Mouse (Mus musculus): ENCODE measurements around the gene Zbtb11. TPM values are rescaled to one million over a fixed set of nuclear protein-coding genes. Genes with fewer than 3 reads are reported as not detected.

Gene Zbtb11
- polyA plus RNA-seq, 1 experiment from 2014 or later: 8.4 TPM

DNA sequence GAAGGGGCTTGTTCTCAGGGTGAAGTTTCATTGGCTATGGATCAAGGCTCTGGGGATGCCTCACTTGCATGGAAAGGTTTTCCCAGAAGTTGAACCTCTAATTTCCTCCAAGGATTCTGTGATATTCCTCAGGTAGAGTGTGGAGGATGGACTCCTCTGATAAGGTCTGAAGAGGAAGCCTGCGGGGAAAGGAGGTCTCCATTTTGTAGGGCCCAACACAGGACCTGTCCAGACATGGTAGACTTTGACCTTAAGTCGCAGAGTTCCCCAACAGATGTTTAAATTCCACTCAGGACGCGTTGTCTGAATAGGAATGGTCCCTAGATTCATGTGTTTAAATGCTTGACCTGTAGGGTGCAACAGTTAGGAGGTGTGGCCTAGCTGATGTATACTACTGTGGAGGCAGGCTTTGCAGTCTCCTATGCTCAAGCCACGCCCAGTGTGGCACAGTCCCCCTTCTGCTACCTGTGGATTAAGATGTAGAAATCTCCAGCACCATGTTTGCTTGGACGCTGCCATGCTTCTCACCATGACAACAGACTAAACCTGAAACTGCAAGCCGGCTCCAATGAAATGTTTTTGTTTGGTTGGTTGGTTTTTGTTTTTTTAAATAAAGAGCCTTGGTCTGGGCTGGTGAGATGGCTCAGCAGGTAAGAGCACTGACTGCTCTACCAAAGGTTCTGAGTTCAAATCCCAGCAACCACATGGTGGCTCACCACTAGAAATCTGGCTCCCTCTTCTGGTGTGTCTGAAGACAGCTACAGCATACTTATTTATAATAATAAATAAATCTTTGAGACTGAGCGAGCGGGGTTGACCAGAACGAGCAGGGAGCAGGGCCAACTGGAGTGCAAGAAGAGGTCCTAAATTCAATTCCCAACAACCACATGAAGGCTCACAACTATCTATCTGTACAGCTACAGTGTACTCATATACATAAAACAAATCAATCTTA is 39.4 kb downstream of the Zbtb11 start:
- Histone ChIP-seq H3K27me3 (replicated peaks; ENCODE audit: insufficient read depth, low read length) (no peaks in the 10 kb centered on the region), H3K4me2 (replicated peaks; ENCODE audit: low read depth, low read length) (no peak overlapping the region), H3K9ac (replicated peaks; ENCODE audit: low read depth) (no peak overlapping the region), H3K36me3 (ENCODE audit: insufficient read depth, low read length) (peaks cover 10% of the 10 kb centered on the region), H3K4me1 (ENCODE audit: insufficient read depth, low read depth, low read length) (no peaks in the 10 kb centered on the region), H3K9me3 (ENCODE audit: low read length) (no peaks in the 10 kb centered on the region), H3K4me3 (ENCODE audit: low read depth, low read length) (no peak overlapping the region), H3K27ac (ENCODE audit: low read length) (no peak overlapping the region)
- 92% methylated on average over 10 of the region's 10 CpGs for WGBS
- ATAC-seq: no peak
- no peak for DNase-seq (ENCODE audit: low spot score)
- no peak for TF ChIP-seq EP300 (IDR thresholded peaks at IDR 0.05)
- no peak for TF ChIP-seq CTCF (IDR thresholded peaks at IDR 0.05)

- no peak for ATAC-seq
- 72% methylated on average over 7 of the region's 7 CpGs for WGBS
- Histone ChIP-seq H3K4me2 (replicated peaks; ENCODE audit: low read depth, low read length) (no peak overlapping the region), H3K27ac (ENCODE audit: low read length) (no peak overlapping the region), H3K4me3 (ENCODE audit: low read depth, low read length) (no peak overlapping the region), H3K27me3 (replicated peaks; ENCODE audit: insufficient read depth, low read length) (no peaks in the 10 kb centered on the region), H3K36me3 (ENCODE audit: insufficient read depth, low read length) (peaks cover 17% of the 10 kb centered on the region), H3K9ac (replicated peaks; ENCODE audit: low read depth) (no peak overlapping the region), H3K9me3 (ENCODE audit: low read length) (no peaks in the 10 kb centered on the region), H3K4me1 (ENCODE audit: insufficient read depth, low read depth, low read length) (no peaks in the 10 kb centered on the region)
- no peak for TF ChIP-seq CTCF (IDR thresholded peaks at IDR 0.05)
- no peak for TF ChIP-seq EP300 (IDR thresholded peaks at IDR 0.05)
- no peak for DNase-seq (ENCODE audit: low spot score)
Measured at GRCm38 (mm10) chr16:56014076-56014475, 40.4 kb downstream of the Zbtb11 start.

GRCm38 (mm10) chr16:56019660-56020059 is 46.0 kb downstream of the Zbtb11 start:
- DNase-seq (ENCODE audit: low spot score) (no peak), ATAC-seq (no peak)
- Histone ChIP-seq H3K4me2 (replicated peaks; ENCODE audit: low read depth, low read length) (no peak overlapping the region), H3K4me1 (ENCODE audit: insufficient read depth, low read depth, low read length) (no peaks in the 10 kb centered on the region), H3K27me3 (replicated peaks; ENCODE audit: insufficient read depth, low read length) (no peaks in the 10 kb centered on the region), H3K9ac (replicated peaks; ENCODE audit: low read depth) (no peak overlapping the region), H3K9me3 (ENCODE audit: low read length) (no peaks in the 10 kb centered on the region), H3K36me3 (ENCODE audit: insufficient read depth, low read length) (peaks cover 26% of the 10 kb centered on the region), H3K4me3 (ENCODE audit: low read depth, low read length) (no peak overlapping the region), H3K27ac (ENCODE audit: low read length) (no peak overlapping the region)
- TF ChIP-seq CTCF (IDR thresholded peaks at IDR 0.05) (no peak), EP300 (IDR thresholded peaks at IDR 0.05) (no peak)
- 95% methylated on average over 7 of the region's 7 CpGs for WGBS

- TF ChIP-seq EP300 (IDR thresholded peaks at IDR 0.05) (no peak), CTCF (IDR thresholded peaks at IDR 0.05) (no peak)
- H3K27ac ChIP-seq (ENCODE audit: low read length): 0 out of 2 replicates have a peak overlapping the region, but pooled peaks have one; percentile 20
- H3K9ac ChIP-seq (replicated peaks; ENCODE audit: low read depth): peak overlapping the region; percentile 90
- no peaks in the 10 kb centered on the region for H3K27me3 ChIP-seq (replicated peaks; ENCODE audit: insufficient read depth, low read length)
- DNase-seq (ENCODE audit: low spot score) (peak; percentile 9), ATAC-seq (no peak)
- peak overlapping the region; percentile 60 for H3K4me2 ChIP-seq (replicated peaks; ENCODE audit: low read depth, low read length)
- no peaks in the 10 kb centered on the region for H3K9me3 ChIP-seq (ENCODE audit: low read length)
- no peaks in the 10 kb centered on the region for H3K36me3 ChIP-seq (ENCODE audit: insufficient read depth, low read length)
- peaks cover 14% of the 10 kb centered on the region for H3K4me1 ChIP-seq (ENCODE audit: insufficient read depth, low read depth, low read length)
- H3K4me3 ChIP-seq (ENCODE audit: low read depth, low read length): peak overlapping the region; percentile 91
- WGBS: 30% methylated on average over 12 of the region's 12 CpGs
Measured at GRCm38 (mm10) chr16:56027854-56028629, 54.4 kb downstream of the Zbtb11 start.

DNA sequence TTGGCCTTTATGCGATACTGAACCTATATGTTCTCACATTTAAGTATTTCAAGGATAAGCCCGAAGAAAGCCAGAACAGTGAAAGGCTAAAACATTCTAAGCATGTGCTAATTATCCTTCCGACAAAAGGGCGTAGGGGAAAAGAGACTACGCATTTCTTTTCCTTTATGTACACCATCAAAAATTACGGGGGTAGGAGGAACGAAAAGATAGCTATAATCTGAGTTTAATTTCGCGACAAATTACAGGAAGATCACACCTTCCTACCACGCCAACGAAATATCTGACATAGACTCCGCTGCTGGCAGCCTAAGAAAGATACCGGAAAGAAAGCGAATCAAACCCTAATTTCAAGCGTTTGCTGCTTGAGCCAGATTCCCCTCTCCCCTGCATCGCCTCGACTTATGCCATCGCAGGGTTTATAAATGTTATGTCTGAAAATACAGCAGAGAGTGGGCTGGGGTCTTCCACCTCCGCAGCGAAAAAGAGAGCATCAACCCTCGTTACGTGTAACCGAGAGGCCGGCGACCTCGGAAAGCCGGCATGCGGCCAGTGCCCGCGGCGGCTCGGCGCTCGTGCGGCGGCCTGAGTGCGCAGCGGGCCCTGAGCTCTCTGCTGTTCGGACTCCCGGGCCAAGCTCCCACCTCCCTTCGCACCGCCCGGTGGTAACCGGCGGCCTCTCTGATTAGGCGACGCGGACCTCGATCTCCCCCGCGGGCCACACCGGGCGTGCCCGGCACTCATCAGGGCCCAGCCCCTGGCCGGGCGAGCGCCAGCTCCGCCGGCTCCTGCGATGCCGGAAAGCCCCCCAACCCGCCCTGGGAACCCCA is 55.3 kb downstream of the Zbtb11 start:
- Histone ChIP-seq H3K4me1 (ENCODE audit: insufficient read depth, low read depth, low read length) (peaks cover 14% of the 10 kb centered on the region), H3K4me3 (ENCODE audit: low read depth, low read length) (peak overlapping the region; percentile 91), H3K4me2 (replicated peaks; ENCODE audit: low read depth, low read length) (peak overlapping the region; percentile 60), H3K36me3 (ENCODE audit: insufficient read depth, low read length) (no peaks in the 10 kb centered on the region), H3K27ac (ENCODE audit: low read length) (peak overlapping the region; percentile 94), H3K9me3 (ENCODE audit: low read length) (no peaks in the 10 kb centered on the region), H3K9ac (replicated peaks; ENCODE audit: low read depth) (peak overlapping the region; percentile 90), H3K27me3 (replicated peaks; ENCODE audit: insufficient read depth, low read length) (no peaks in the 10 kb centered on the region)
- DNase-seq (ENCODE audit: low spot score) (peak; percentile 70), ATAC-seq (peak; percentile 86)
- no peak for TF ChIP-seq EP300 (IDR thresholded peaks at IDR 0.05)
- TF ChIP-seq CTCF (IDR thresholded peaks at IDR 0.05): no peak
- WGBS: 2% methylated on average over 56 of the region's 62 CpGs
